Mouse (Mus musculus): ENCODE results near the gene Camta1.

GRCm38 (mm10) chr4:151437859-151438258 is 423.8 kb downstream of the Camta1 start:
- TF ChIP-seq CTCF (IDR thresholded peaks at IDR 0.05; ENCODE audit: borderline replicate concordance, control insufficient read depth, extremely low read depth, insufficient read depth, low read length, poor library complexity) (no peak), POLR2A (IDR thresholded peaks at IDR 0.05; ENCODE audit: control insufficient read depth, extremely low read depth, insufficient read depth, low read length, poor library complexity) (no peak)
